Mouse (Mus musculus) liver, adult 2 months (tissue): ENCODE data around the gene Spata13. TPM values are rescaled to one million over a fixed set of nuclear protein-coding genes. Genes with fewer than 3 reads are reported as not detected.

ENCODE experiments used
- DNase-seq: peaks from one replicate; pipeline ENCODE4 v3.0.0-alpha.2; 2011; ENCODE audit warnings: low read depth, low spot score; ENCODE audit errors: extremely low read depth
- H3K27ac ChIP-seq: fragments of 200-500 bp; replicated peaks from 2 replicates; pipeline ENCODE4 v1.5.1; 2012; ENCODE audit warnings: low read depth, mild to moderate bottlenecking, control low read depth, inconsistent platforms, low read length; ENCODE audit not compliant: insufficient read depth
- H3K27me3 ChIP-seq: fragments of 200-500 bp; 2 replicates; pipeline ENCODE4 v1.6.1; 2012; ENCODE audit warnings: mild to moderate bottlenecking, moderate library complexity, low read length, inconsistent platforms; ENCODE audit not compliant: control insufficient read depth, insufficient read depth
- H3K36me3 ChIP-seq: fragments of 200-500 bp; 2 replicates; pipeline ENCODE4 v1.6.1; 2012; ENCODE audit warnings: low read length, inconsistent platforms; ENCODE audit not compliant: control insufficient read depth, insufficient read depth
- H3K4me1 ChIP-seq: fragments of 200-500 bp; 2 replicates; pipeline ENCODE4 v1.6.1; 2011; ENCODE audit warnings: low read length; ENCODE audit not compliant: control insufficient read depth, insufficient read depth
- H3K4me3 ChIP-seq: fragments of 200-500 bp; 2 replicates; pipeline ENCODE4 v1.5.1; 2011; ENCODE audit warnings: low read depth, mild to moderate bottlenecking, control low read depth, low read length, moderate library complexity; ENCODE audit not compliant: insufficient read depth
- H3K79me2 ChIP-seq: fragments of 200-500 bp; 2 replicates; pipeline ENCODE4 v1.6.1; 2012; ENCODE audit warnings: inconsistent platforms, mild to moderate bottlenecking, low read length, moderate library complexity; ENCODE audit not compliant: control insufficient read depth, insufficient read depth
- H3K9ac ChIP-seq: fragments of 200-500 bp; 2 replicates; pipeline ENCODE4 v1.6.1; 2012; ENCODE audit warnings: low read depth, mild to moderate bottlenecking, control low read depth, inconsistent platforms, low read length
- CTCF ChIP-seq: fragments of 200-500 bp; IDR thresholded peaks from 2 replicates; pipeline ENCODE4 v1.5.1; 2011; ENCODE audit warnings: low read depth, low read length, control low read depth
- POLR2A ChIP-seq: fragments of 200-500 bp; IDR thresholded peaks from 2 replicates; pipeline ENCODE4 v1.6.1; 2011; ENCODE audit warnings: low read length, control low read depth; ENCODE audit not compliant: insufficient read depth; ENCODE audit errors: extremely low read depth
- WGBS: fragments of 180-500 bp; shearing (Covaris S2); methylation state at CpG from one replicate; pipeline ENCODE4 v1.1.7; 2018; 5-methylcytosine and 5-hydroxymethylcytosine counted together
- polyA plus RNA-seq: library from polyadenylated mRNA; depleted of rRNA; stranded (reverse); fragments of >200 nt; gene quantifications from 2 replicates; pipeline ENCODE4 v1.2.3, GENCODE M21; 2012
- total RNA-seq: library from RNA; depleted of rRNA; stranded (reverse); fragments of >200 nt; gene quantifications from 2 replicates; pipeline ENCODE4 v1.2.3, GENCODE M21; 2014

Spata13 gene
- total and polyA plus RNA-seq, 2 experiments, result 11.9 to 20.6 TPM

DNA sequence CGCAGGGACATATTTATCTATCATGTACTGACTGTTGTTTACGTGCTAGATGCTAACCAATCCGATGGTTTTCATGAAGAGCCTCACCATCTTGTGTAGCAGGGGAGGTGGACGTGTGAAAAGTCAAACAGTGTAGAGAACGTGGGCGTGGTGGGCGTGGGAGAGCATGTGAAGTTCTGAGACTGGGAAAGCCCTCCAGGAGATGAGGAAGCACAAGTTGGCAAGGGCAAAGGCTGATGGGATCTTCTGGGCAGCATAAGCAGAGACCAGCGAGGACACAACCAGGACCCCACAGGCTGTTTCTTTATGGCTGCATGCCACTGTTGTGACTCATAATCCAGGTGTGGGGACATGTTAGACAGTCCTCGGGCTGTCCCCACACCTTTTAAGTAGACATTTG, 5.4 kb downstream of the Spata13 start:
- H3K4me1 ChIP-seq, result peaks cover 32% of the 10 kb centered on the region
- H3K4me3 ChIP-seq, result no peak overlapping the region
- H3K79me2 ChIP-seq, result peaks cover 44% of the 10 kb centered on the region; the same call in 1 of the 2 replicates
- H3K9ac ChIP-seq, result no peak overlapping the region
- H3K36me3 ChIP-seq, result peaks cover 3% of the 10 kb centered on the region; the same call in 1 of the 2 replicates
- H3K27me3 ChIP-seq, result no peaks in the 10 kb centered on the region
- no peak for DNase-seq
- no peak overlapping the region for H3K27ac ChIP-seq
- WGBS, result 86% methylated on average over 9 of the region's 9 CpGs
- TF ChIP-seq POLR2A, result no peak
- TF ChIP-seq CTCF, result no peak

- H3K27me3 ChIP-seq, result no peaks in the 10 kb centered on the region
- TF ChIP-seq CTCF (no peak), POLR2A (no peak)
- DNase-seq, result peak; percentile 53
- H3K79me2 ChIP-seq, result peaks cover 56% of the 10 kb centered on the region
- H3K27ac ChIP-seq, result no peak overlapping the region
- H3K9ac ChIP-seq, result no peak overlapping the region
- H3K4me3 ChIP-seq, result no peak overlapping the region
- H3K4me1 ChIP-seq, result peaks cover 31% of the 10 kb centered on the region
- 24% methylated on average over 6 of the region's 6 CpGs for WGBS
- peaks cover 3% of the 10 kb centered on the region; the same call in 1 of the 2 replicates for H3K36me3 ChIP-seq
Measured at GRCm38 (mm10) chr14:60641120-60641519, 7.3 kb downstream of the Spata13 start.

- H3K27me3 ChIP-seq, result no peaks in the 10 kb centered on the region
- H3K4me1 ChIP-seq, result peaks cover 26% of the 10 kb centered on the region
- peaks cover 3% of the 10 kb centered on the region; the same call in 1 of the 2 replicates for H3K36me3 ChIP-seq
- H3K27ac ChIP-seq, result no peak overlapping the region
- 86% methylated on average over 1 of the region's 1 CpGs for WGBS
- H3K9ac ChIP-seq, result no peak overlapping the region
- no peak for DNase-seq
- no peak for TF ChIP-seq POLR2A
- TF ChIP-seq CTCF, result no peak
- no peak overlapping the region for H3K4me3 ChIP-seq
- H3K79me2 ChIP-seq, result peaks cover 65% of the 10 kb centered on the region
Measured at GRCm38 (mm10) chr14:60642131-60642530, 8.3 kb downstream of the Spata13 start.

DNA sequence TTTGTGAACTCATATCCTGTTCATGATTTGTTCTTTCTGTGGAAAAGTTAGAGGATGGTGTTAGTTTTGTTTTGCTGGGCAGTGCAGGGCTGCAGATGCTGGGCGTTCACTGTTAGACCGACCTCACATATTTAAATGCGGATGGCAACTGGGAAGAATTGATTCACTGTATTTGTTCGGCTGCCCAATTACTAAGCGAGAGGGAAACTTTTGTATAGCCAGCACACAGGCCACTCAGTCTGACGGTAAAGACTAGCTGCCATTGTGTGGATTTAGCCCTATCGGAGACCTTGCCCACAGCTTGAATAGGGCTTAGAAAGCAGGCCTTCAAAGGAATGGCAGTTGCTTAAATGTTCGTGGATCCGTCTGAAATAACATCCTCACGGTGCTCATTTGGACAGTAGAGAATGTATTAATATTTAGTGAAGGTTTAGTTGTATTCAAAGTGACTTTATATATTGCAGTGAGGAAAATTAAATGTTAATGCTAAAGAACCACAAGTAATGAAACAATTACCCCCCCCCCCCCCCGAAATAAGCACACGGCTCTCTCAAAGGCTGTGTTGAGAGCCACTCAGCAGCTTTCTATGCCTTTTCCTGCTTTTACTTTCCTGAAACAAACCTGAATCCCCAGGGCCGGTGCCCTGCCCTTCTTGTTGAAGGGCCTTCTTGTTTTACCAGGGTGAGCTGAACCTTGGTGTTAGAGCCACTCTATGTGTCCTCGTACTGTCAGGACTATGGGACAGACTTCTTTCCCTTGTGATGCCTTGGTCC, 9.5 kb downstream of the Spata13 start:
- TF ChIP-seq CTCF (no peak), POLR2A (no peak)
- 91% methylated on average over 14 of the region's 14 CpGs for WGBS
- Histone ChIP-seq H3K4me1 (peaks cover 17% of the 10 kb centered on the region), H3K4me3 (no peak overlapping the region), H3K9ac (no peak overlapping the region), H3K36me3 (peaks cover 3% of the 10 kb centered on the region; the same call in 1 of the 2 replicates), H3K27ac (no peak overlapping the region), H3K27me3 (no peaks in the 10 kb centered on the region), H3K79me2 (peaks cover 70% of the 10 kb centered on the region)
- no peak for DNase-seq

GRCm38 (mm10) chr14:60646373-60646772, 12.6 kb downstream of the Spata13 start:
- Histone ChIP-seq H3K27ac (no peak overlapping the region), H3K9ac (no peak overlapping the region), H3K4me1 (peaks cover 15% of the 10 kb centered on the region), H3K4me3 (no peak overlapping the region), H3K27me3 (no peaks in the 10 kb centered on the region), H3K79me2 (peaks cover 58% of the 10 kb centered on the region), H3K36me3 (no peaks in the 10 kb centered on the region)
- no peak for DNase-seq
- 86% methylated on average over 5 of the region's 5 CpGs for whole genome bisulfite sequencing
- TF ChIP-seq CTCF (no peak), POLR2A (no peak)

DNA sequence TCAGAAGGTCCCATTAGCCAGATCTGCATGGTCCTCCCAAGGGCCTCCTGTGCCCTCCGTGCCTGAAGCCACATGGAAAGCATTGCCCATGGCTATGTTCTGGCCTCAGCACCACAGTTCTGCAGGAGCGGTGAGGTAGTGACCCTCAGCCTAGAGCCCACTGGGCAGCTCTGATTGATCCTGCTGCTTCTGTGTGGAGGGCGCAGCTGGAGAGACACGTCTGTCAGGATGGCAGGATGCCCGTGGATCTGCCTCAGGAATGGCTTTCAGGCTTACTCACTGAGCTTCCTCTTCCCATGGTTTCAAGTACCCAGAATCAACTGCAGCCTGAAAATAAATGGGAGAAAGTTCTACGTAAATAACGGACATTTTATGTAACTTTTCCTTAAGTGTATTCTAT, 14.1 kb downstream of the Spata13 start:
- no peak overlapping the region for H3K4me3 ChIP-seq
- 85% methylated on average over 7 of the region's 7 CpGs for WGBS
- H3K79me2 ChIP-seq, result peaks cover 51% of the 10 kb centered on the region
- H3K27ac ChIP-seq, result no peak overlapping the region
- no peak for DNase-seq
- no peaks in the 10 kb centered on the region for H3K36me3 ChIP-seq
- no peak overlapping the region for H3K9ac ChIP-seq
- peaks cover 12% of the 10 kb centered on the region for H3K4me1 ChIP-seq
- TF ChIP-seq CTCF (no peak), POLR2A (no peak)
- H3K27me3 ChIP-seq, result no peaks in the 10 kb centered on the region
